ENCODE assay signal across 15 mouse cellular contexts in the genomic region with DNA sequence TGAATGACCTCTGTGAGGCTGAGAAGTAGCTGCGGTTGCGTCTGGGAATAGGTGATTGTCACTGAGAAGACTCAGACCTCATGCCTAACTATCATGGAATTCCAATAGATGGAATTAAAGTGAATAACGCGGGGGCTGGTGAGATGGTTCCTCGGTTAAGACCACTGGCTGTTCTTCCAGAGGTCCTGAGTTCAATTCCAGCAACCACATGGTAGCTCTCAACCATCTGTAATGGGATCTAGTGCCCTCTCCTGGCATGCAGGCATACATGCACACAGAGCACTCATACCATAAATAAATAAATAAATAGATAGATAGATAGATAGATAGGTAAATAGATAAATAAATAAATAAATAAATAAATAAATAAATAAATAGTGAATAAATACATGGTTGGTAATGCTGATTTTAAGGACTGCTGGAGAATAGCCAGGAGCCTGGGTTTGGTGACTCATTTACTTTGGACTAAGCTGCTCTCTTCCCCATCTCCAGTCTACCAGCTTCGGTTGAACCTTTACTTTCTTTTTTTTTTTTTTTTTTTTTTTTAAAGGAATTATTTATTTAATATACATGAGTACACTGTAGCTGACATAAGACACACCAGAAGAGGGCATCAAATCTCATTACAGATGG. TPM values are rescaled to one million over a fixed set of nuclear protein-coding genes. Genes with fewer than 3 reads are reported as not detected.
DNase-seq lines count a peak whose midpoint lies in the region; ATAC-seq and TF ChIP-seq lines count a peak whose summit lies in the region.
"Had no signal": no experiment of that assay in that cellular context is flagged by ENCODE, and none has a peak within 500 bp of the region (broad histone marks: within the 10 kb centered on the region; RNA-seq: fewer than 3 reads in every experiment).

No protein-coding gene starts in this region.

- no peak overlapping the region for H3K4me2 ChIP-seq in kidney, postnatal 0 days (ENCODE audit: low read length)
- H3K4me2 ChIP-seq in stomach, postnatal 0 days (replicated peaks; ENCODE audit: low read depth): no peak overlapping the region

- TF ChIP-seq EP300 in stomach, postnatal 0 days (optimal IDR thresholded peaks at IDR 0.05): no peak

- TF ChIP-seq CTCF in kidney, postnatal 0 days (IDR thresholded peaks at IDR 0.05; ENCODE audit: low read depth): peak; percentile 39
- no peak for TF ChIP-seq CTCF in testis, adult 2 months (IDR thresholded peaks at IDR 0.05; ENCODE audit: control insufficient read depth, insufficient read depth, insufficient replicate concordance, low read depth, low read length)
- TF ChIP-seq CTCF in stomach, postnatal 0 days (IDR thresholded peaks at IDR 0.05; ENCODE audit: low read depth): peak; percentile 44

- H3K27me3 ChIP-seq in kidney, postnatal 0 days (ENCODE audit: insufficient read depth, low read length): no peaks in the 10 kb centered on the region
- H3K27me3 ChIP-seq in testis, adult 2 months (ENCODE audit: control insufficient read depth, insufficient read depth, low read length): no peaks in the 10 kb centered on the region
- H3K27me3 ChIP-seq in stomach, postnatal 0 days (ENCODE audit: control insufficient read depth, insufficient read depth, low read length): no peaks in the 10 kb centered on the region
- H3K27me3 ChIP-seq: forebrain, embryonic 15.5 days; neural tube, embryonic 13.5 days had no signal

- ATAC-seq in kidney, postnatal 0 days (replicated peaks; ENCODE audit: low FRiP score, low read depth): no peak
- no peak for ATAC-seq in stomach, postnatal 0 days (ENCODE audit: low FRiP score, low TSS enrichment)
- ATAC-seq: forebrain, embryonic 15.5 days had no signal

- no peak overlapping the region for H3K4me3 ChIP-seq in kidney, postnatal 0 days (replicated peaks; ENCODE audit: low read depth, low read length)
- H3K4me3 ChIP-seq in testis, adult 2 months (ENCODE audit: control insufficient read depth, low read depth, low read length): peak overlapping the region; percentile 26; the same call in 1 of the 2 replicates
- H3K4me3 ChIP-seq in stomach, postnatal 0 days (ENCODE audit: low read depth, low read length): no peak overlapping the region

- H3K4me1 ChIP-seq in kidney, postnatal 0 days (replicated peaks; ENCODE audit: insufficient read depth, low read length): peaks cover 9% of the 10 kb centered on the region; the same call in 1 of the 2 replicates
- peaks cover 19% of the 10 kb centered on the region for H3K4me1 ChIP-seq in testis, adult 2 months (ENCODE audit: control insufficient read depth, insufficient read depth, low read length)
- H3K4me1 ChIP-seq in stomach, postnatal 0 days (replicated peaks; ENCODE audit: control insufficient read depth, insufficient read depth): peaks cover 2% of the 10 kb centered on the region; the same call in 1 of the 2 replicates

- WGBS in kidney, postnatal 0 days: 97% methylated on average over 6 of the region's 6 CpGs
- 91% methylated on average over 6 of the region's 6 CpGs for WGBS in stomach, postnatal 0 days

- H3K9ac ChIP-seq in kidney, postnatal 0 days (ENCODE audit: low read depth, low read length): no peak overlapping the region
- no peak overlapping the region for H3K9ac ChIP-seq in stomach, postnatal 0 days (ENCODE audit: low read length)
- H3K9ac ChIP-seq: neural tube, embryonic 13.5 days had no signal

- no peaks in the 10 kb centered on the region for H3K9me3 ChIP-seq in kidney, postnatal 0 days (replicated peaks; ENCODE audit: low read length)
- H3K9me3 ChIP-seq in stomach, postnatal 0 days (ENCODE audit: control insufficient read depth, low read length): no peaks in the 10 kb centered on the region
- H3K9me3 ChIP-seq: forebrain, embryonic 15.5 days; G1E; neural tube, embryonic 13.5 days had no signal

- H3K27ac ChIP-seq in kidney, postnatal 0 days: no peak overlapping the region
- no peak overlapping the region for H3K27ac ChIP-seq in testis, adult 2 months (ENCODE audit: control insufficient read depth, insufficient read depth, low read depth, low read length)
- no peak overlapping the region for H3K27ac ChIP-seq in stomach, postnatal 0 days (replicated peaks)

- TF ChIP-seq POLR2A in testis, adult 2 months (IDR thresholded peaks at IDR 0.05; ENCODE audit: control insufficient read depth, low read depth, low read length): no peak

- no peaks in the 10 kb centered on the region for H3K36me3 ChIP-seq in kidney, postnatal 0 days (ENCODE audit: insufficient read depth, low read length)
- no peaks in the 10 kb centered on the region for H3K36me3 ChIP-seq in testis, adult 2 months (ENCODE audit: control insufficient read depth, insufficient read depth, low read length)
- no peaks in the 10 kb centered on the region for H3K36me3 ChIP-seq in stomach, postnatal 0 days (ENCODE audit: control insufficient read depth, insufficient read depth, low read length)
- H3K36me3 ChIP-seq: forebrain, embryonic 15.5 days; neural tube, embryonic 13.5 days had no signal

- DNase-seq in kidney, postnatal 0 days (ENCODE audit: low spot score): no peak
- DNase-seq in kidney, adult 8-10 months: no peak
- DNase-seq in testis, postnatal 14 days (ENCODE audit: low spot score): no peak
- DNase-seq in NIH3T3 (ENCODE audit: low read depth): peak; percentile 38
- DNase-seq in stomach, postnatal 0 days (ENCODE audit: low spot score): no peak
- no peak for DNase-seq in natural killer cell, adult 2 months (ENCODE audit: low spot score in 2 of 2)
- DNase-seq: adrenal gland, postnatal 36 days; gastrocnemius, postnatal 10 days; heart, postnatal 4 days; layer of hippocampus, adult 9-11 months; thymus, postnatal 36 days had no signal

RNA-seq across cellular contexts. Expression of gene Pla2g6, which starts 1.3 kb away (rescaled TPM):
- polyA plus RNA-seq in kidney, postnatal 0 days (2015; fragmentation: Nextera tagmentation; extraction: Ambion mirVana): 10.7 and 12.2 TPM in 2 replicates
- 303 and 357 TPM in 2 replicates for polyA plus RNA-seq in testis, adult 2 months (2012; rRNA removed)
- polyA plus RNA-seq in stomach, postnatal 0 days (2015; fragmentation: Nextera tagmentation; extraction: Ambion mirVana): 8.8 and 9.4 TPM in 2 replicates

RNA-seq across cellular contexts. Expression of gene Maff, which starts 17.0 kb away (rescaled TPM):
- polyA plus RNA-seq in kidney, postnatal 0 days (2015; fragmentation: Nextera tagmentation; extraction: Ambion mirVana): 6.9 and 7.3 TPM in 2 replicates
- polyA plus RNA-seq in testis, adult 2 months (2012; rRNA removed): 0.77 and 1.1 TPM in 2 replicates
- 11.4 and 11.9 TPM in 2 replicates for polyA plus RNA-seq in stomach, postnatal 0 days (2015; fragmentation: Nextera tagmentation; extraction: Ambion mirVana)

RNA-seq across cellular contexts. Expression of gene Baiap2l2, which starts 44.1 kb away (rescaled TPM):
- polyA plus RNA-seq in kidney, postnatal 0 days (2015; fragmentation: Nextera tagmentation; extraction: Ambion mirVana): 23.9 and 25.0 TPM in 2 replicates
- 0.67 and 0.94 TPM in 2 replicates for polyA plus RNA-seq in testis, adult 2 months (2012; rRNA removed)
- polyA plus RNA-seq in stomach, postnatal 0 days (2015; fragmentation: Nextera tagmentation; extraction: Ambion mirVana): 4.1 and 4.9 TPM in 2 replicates
- polyA plus RNA-seq: G1E had no signal

Comparison
In these comparisons a context has a peak if more than half of its experiments do, and no peak if none do; other contexts are left out.
1. RNA of gene Pla2g6, which starts 1.3 kb away (polyA plus RNA-seq): 303 to 357 TPM in testis, adult 2 months; 10.7 to 12.2 TPM in kidney, postnatal 0 days and 8.8 to 9.4 TPM in stomach, postnatal 0 days; every median in the first group is over 10 times any median in the second.